Mouse (Mus musculus): ENCODE results near the gene Dimt1.
"Not testable (repeated sequence)": the region's sequence is repeated elsewhere in the genome, so short reads cannot be mapped to it uniquely, and the experiment has no call there.

Dimt1 gene

GRCm38 (mm10) chr13:106996891-106997290 is 50.0 kb downstream of the Dimt1 start:
- DNase-seq: no peak

- not testable (repeated sequence) for DNase-seq
Observed at GRCm38 (mm10) chr13:106997557-106997956, 50.6 kb downstream of the Dimt1 start.

- DNase-seq: no peak
Observed at GRCm38 (mm10) chr13:106998026-106998425, 51.1 kb downstream of the Dimt1 start.

GRCm38 (mm10) chr13:106998671-106999070 is 51.7 kb downstream of the Dimt1 start:
- no peak for DNase-seq

- no peak for DNase-seq
Observed at GRCm38 (mm10) chr13:107003211-107003610, 56.3 kb downstream of the Dimt1 start.

GRCm38 (mm10) chr13:107008174-107008573 is 61.2 kb downstream of the Dimt1 start:
- no peak for DNase-seq
